Mouse (Mus musculus) thymus, postnatal 4 days (tissue): ENCODE results near the gene Wdr62.
A peak's percentile ranks its signal among the peaks of the same experiment; 100 is the strongest.

Experiments
- DNase-seq: peaks from one replicate; pipeline ENCODE4 v3.0.0; 2021

Wdr62 gene

GRCm38 (mm10) chr7:30279951-30280669, at the start of gene Wdr62, which contains the start of gene Thap8:
TSS of gene Wdr62 (minus strand) at chr7:30280419.
TSS of gene Thap8 (plus strand) at chr7:30280094.
- DNase-seq = peak; percentile 92

- no peak for DNase-seq
Observed at GRCm38 (mm10) chr7:30328379-30328778, 48.2 kb upstream of the Wdr62 start.

- no peak for DNase-seq
Observed at GRCm38 (mm10) chr7:30327140-30327539, 46.9 kb upstream of the Wdr62 start.

GRCm38 (mm10) chr7:30326427-30326826, 46.2 kb upstream of the Wdr62 start:
- no peak for DNase-seq

- peak; percentile 84 for DNase-seq
Observed at GRCm38 (mm10) chr7:30325364-30325763, 45.1 kb upstream of the Wdr62 start.

GRCm38 (mm10) chr7:30324300-30324944, 44.2 kb upstream of the Wdr62 start:
- DNase-seq = no peak

GRCm38 (mm10) chr7:30323795-30324194, 43.6 kb upstream of the Wdr62 start, which contains the start of gene Sdhaf1:
TSS of gene Sdhaf1 (minus strand) at chr7:30323895.
- no peak for DNase-seq

- DNase-seq = no peak
Observed at GRCm38 (mm10) chr7:30322865-30323264, 42.6 kb upstream of the Wdr62 start.

- peak; percentile 97 for DNase-seq
Observed at GRCm38 (mm10) chr7:30322285-30322667, 42.1 kb upstream of the Wdr62 start.

- peak; percentile 77 for DNase-seq
Observed at GRCm38 (mm10) chr7:30321539-30322284, 41.5 kb upstream of the Wdr62 start, which contains the start of gene E130208F15Rik. TSS of gene E130208F15Rik (plus strand) at chr7:30321740.

- no peak for DNase-seq
Observed at GRCm38 (mm10) chr7:30320946-30321345, 40.7 kb upstream of the Wdr62 start.

- no peak for DNase-seq
Observed at GRCm38 (mm10) chr7:30318142-30318541, 37.9 kb upstream of the Wdr62 start.

GRCm38 (mm10) chr7:30315559-30316529, 35.6 kb upstream of the Wdr62 start:
- DNase-seq = no peak

GRCm38 (mm10) chr7:30314721-30315155, 34.5 kb upstream of the Wdr62 start, which contains the start of gene Syne4:
TSS of gene Syne4 (plus strand) at chr7:30314807.
- no peak for DNase-seq

- no peak for DNase-seq
Observed at GRCm38 (mm10) chr7:30313666-30314320, 33.6 kb upstream of the Wdr62 start.

- no peak for DNase-seq
Observed at GRCm38 (mm10) chr7:30310136-30310535, 29.9 kb upstream of the Wdr62 start.

- no peak for DNase-seq
Observed at GRCm38 (mm10) chr7:30309395-30310129, 29.3 kb upstream of the Wdr62 start.

GRCm38 (mm10) chr7:30308076-30309005, 28.1 kb upstream of the Wdr62 start, which contains the start of gene Alkbh6:
TSS of gene Alkbh6 (plus strand) at chr7:30308717.
- peak; percentile 90 for DNase-seq

GRCm38 (mm10) chr7:30306083-30306779, 26.0 kb upstream of the Wdr62 start:
- peak; percentile 38 for DNase-seq
